Mouse (Mus musculus) small intestine, adult 2 months (tissue): ENCODE data around the gene Aoc2.

ENCODE experiments used
- CTCF ChIP-seq: fragments of 200-500 bp; IDR thresholded peaks from 2 replicates; pipeline ENCODE4 v1.5.1; 2012; ENCODE audit warnings: low read depth, mild to moderate bottlenecking, control low read depth, inconsistent platforms, low read length, moderate library complexity, mixed read lengths; ENCODE audit not compliant: insufficient replicate concordance, insufficient read length; ENCODE audit errors: extremely low read depth
- POLR2A ChIP-seq: fragments of 200-500 bp; IDR thresholded peaks from 2 replicates; pipeline ENCODE4 v1.6.1; 2012; ENCODE audit warnings: low read depth, mild to moderate bottlenecking, control low read depth, inconsistent platforms, low read length, moderate library complexity

DNA sequence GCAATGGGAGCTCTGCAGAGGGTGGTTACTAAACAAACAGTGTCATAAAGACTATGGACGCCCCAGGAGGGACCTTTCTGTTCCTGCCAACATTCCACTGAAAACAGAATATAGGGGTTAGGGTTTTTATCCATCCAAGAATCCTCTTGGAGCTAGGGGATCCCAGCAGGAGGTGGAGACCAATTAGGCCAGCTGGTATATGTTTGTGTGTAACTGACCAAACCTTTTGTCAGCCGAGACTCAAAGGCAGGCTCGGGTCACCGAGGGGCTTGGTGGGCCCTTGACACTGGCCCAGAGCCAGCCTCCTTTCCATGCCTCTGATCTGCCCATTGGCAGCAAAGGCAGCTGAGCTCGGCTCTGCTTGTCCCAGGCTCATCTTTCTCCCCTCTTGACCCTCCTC lies 42.0 kb upstream of the Aoc2 start:
- TF ChIP-seq POLR2A: no peak
- no peak for TF ChIP-seq CTCF
